26 mouse cellular contexts compared by ENCODE assay signal in genomic region chr5:103197796-103198325, GRCm38 (mm10). TPM values are rescaled to one million over a fixed set of nuclear protein-coding genes. Genes with fewer than 3 reads are reported as not detected.
DNase-seq lines count a peak whose midpoint lies in the region; ATAC-seq and TF ChIP-seq lines count a peak whose summit lies in the region.
"Had no signal": no experiment of that assay in that cellular context is flagged by ENCODE, and none has a peak within 500 bp of the region (broad histone marks: within the 10 kb centered on the region; RNA-seq: fewer than 3 reads in every experiment).

No protein-coding gene starts in this region.

- H3K4me3 ChIP-seq in cerebellum, adult 2 months (replicated peaks; ENCODE audit: insufficient read depth, low read depth, low read length): no peak overlapping the region
- no peak overlapping the region for H3K4me3 ChIP-seq in neural tube, embryonic 15.5 days (replicated peaks)
- no peak overlapping the region for H3K4me3 ChIP-seq in kidney, embryonic 15.5 days (replicated peaks)
- H3K4me3 ChIP-seq: erythroblast, embryonic 14.5 days; heart, adult 2 months; heart, embryonic 12.5 days; hindbrain, embryonic 13.5 days; limb, embryonic 13.5 days; lung, embryonic 15.5 days had no signal

- no peaks in the 10 kb centered on the region for H3K9me3 ChIP-seq in neural tube, embryonic 15.5 days (replicated peaks)
- no peaks in the 10 kb centered on the region for H3K9me3 ChIP-seq in kidney, embryonic 15.5 days (replicated peaks)
- H3K9me3 ChIP-seq: heart, embryonic 12.5 days; hindbrain, embryonic 13.5 days; limb, embryonic 13.5 days; lung, embryonic 15.5 days had no signal

- no peak overlapping the region for H3K9ac ChIP-seq in neural tube, embryonic 15.5 days (replicated peaks)
- no peak overlapping the region for H3K9ac ChIP-seq in kidney, embryonic 15.5 days
- H3K9ac ChIP-seq: heart, embryonic 12.5 days; hindbrain, embryonic 13.5 days; limb, embryonic 13.5 days; lung, embryonic 15.5 days had no signal

- H3K4me1 ChIP-seq in cerebellum, adult 2 months (ENCODE audit: control insufficient read depth, insufficient read depth, low read length): peaks cover 13% of the 10 kb centered on the region; the same call in 1 of the 2 replicates
- H3K4me1 ChIP-seq in neural tube, embryonic 15.5 days: peaks cover 7% of the 10 kb centered on the region; the same call in 1 of the 2 replicates
- H3K4me1 ChIP-seq in kidney, embryonic 15.5 days: no peaks in the 10 kb centered on the region
- H3K4me1 ChIP-seq: limb, embryonic 13.5 days had no signal

- no peak for TF ChIP-seq POLR2A in cerebellum, adult 2 months (IDR thresholded peaks at IDR 0.05; ENCODE audit: borderline replicate concordance, insufficient read depth, low read length)

- H3K4me2 ChIP-seq in neural tube, embryonic 15.5 days: no peak overlapping the region
- H3K4me2 ChIP-seq in kidney, embryonic 15.5 days: no peak overlapping the region
- H3K4me2 ChIP-seq: heart, embryonic 12.5 days; hindbrain, embryonic 13.5 days; limb, embryonic 13.5 days; liver, embryonic 11.5 days; lung, embryonic 15.5 days; midbrain, embryonic 11.5 days had no signal

- H3K27ac ChIP-seq in cerebellum, adult 2 months (ENCODE audit: insufficient read depth, low read length): peak overlapping the region; percentile 56; the same call in 1 of the 2 replicates
- 0 out of 2 replicates have a peak overlapping the region, but pooled peaks have one; percentile 41 for H3K27ac ChIP-seq in neural tube, embryonic 15.5 days (replicated peaks)
- H3K27ac ChIP-seq in kidney, embryonic 15.5 days: no peak overlapping the region
- H3K27ac ChIP-seq: heart, adult 2 months; hindbrain, embryonic 13.5 days; limb, embryonic 13.5 days; lung, embryonic 15.5 days had no signal

- no peak for ATAC-seq in neural tube, embryonic 15.5 days (ENCODE audit: low FRiP score)
- no peak for ATAC-seq in kidney, embryonic 15.5 days (replicated peaks; ENCODE audit: low FRiP score)
- ATAC-seq: intestine, postnatal 0 days had no signal

- no peak for TF ChIP-seq CTCF in cerebellum, adult 2 months (IDR thresholded peaks at IDR 0.05; ENCODE audit: borderline replicate concordance, insufficient read depth, low read depth, low read length)

- no peaks in the 10 kb centered on the region for H3K27me3 ChIP-seq in cerebellum, adult 2 months (ENCODE audit: control insufficient read depth, insufficient read depth, low read length)
- H3K27me3 ChIP-seq in neural tube, embryonic 15.5 days (replicated peaks): no peaks in the 10 kb centered on the region
- H3K27me3 ChIP-seq in kidney, embryonic 15.5 days: no peaks in the 10 kb centered on the region
- H3K27me3 ChIP-seq: heart, embryonic 12.5 days; hindbrain, embryonic 13.5 days; limb, embryonic 13.5 days; lung, embryonic 15.5 days had no signal

- 9% methylated on average over 2 of the region's 2 CpGs for WGBS in cerebellum, adult 2 months
- 49% methylated on average over 2 of the region's 2 CpGs for WGBS in neural tube, embryonic 15.5 days
- WGBS in kidney, embryonic 15.5 days: 81% methylated on average over 2 of the region's 2 CpGs

- DNase-seq in cerebellum, adult 2 months: peak; percentile 42 to 75
- no peak for DNase-seq in cerebellum, adult 11 months
- DNase-seq in neural tube, embryonic 10.5 days (ENCODE audit: extremely low spot score, low spot score): no peak
- DNase-seq in cerebellum, adult 8-10 months: peak; percentile 40
- DNase-seq in gastrocnemius, postnatal 10 days: no peak
- DNase-seq: adrenal gland, postnatal 10 days; B cell, adult 2 months; heart, adult 2 months; heart, postnatal 4 days; kidney, adult 9 months; kidney, postnatal 14 days; layer of hippocampus, adult 9-11 months; retina, postnatal 1 day; right cerebral cortex, postnatal 14 days had no signal

- H3K36me3 ChIP-seq in neural tube, embryonic 15.5 days: no peaks in the 10 kb centered on the region
- H3K36me3 ChIP-seq in kidney, embryonic 15.5 days: no peaks in the 10 kb centered on the region
- H3K36me3 ChIP-seq: heart, embryonic 12.5 days; limb, embryonic 13.5 days; lung, embryonic 15.5 days had no signal

RNA-seq across cellular contexts. Expression of gene Mapk10, which starts 13.3 kb away (rescaled TPM):
- polyA plus RNA-seq in cerebellum, adult 2 months (2012; rRNA removed): 157 and 167 TPM in 2 replicates
- polyA plus RNA-seq in neural tube, embryonic 15.5 days (2015; fragmentation: Nextera tagmentation; extraction: Ambion mirVana): 78.7 and 90.3 TPM in 2 replicates
- polyA plus RNA-seq in kidney, embryonic 15.5 days (2015; fragmentation: Nextera tagmentation; extraction: Ambion mirVana): 0.82 and 1.8 TPM in 2 replicates
- 1 to 10 TPM in 1 of 2 experiments, under 1 TPM in 1; 0.52 to 1.1 TPM for total RNA-seq in gastrocnemius, postnatal 10 days (2021)
- total RNA-seq: megakaryocyte progenitor cell, adult 5-6 weeks had no signal
- polyA plus RNA-seq: erythroblast, embryonic 14.5 days; liver, embryonic 16.5 days had no signal

Comparison
In these comparisons a context has a peak if more than half of its experiments do, and no peak if none do; other contexts are left out.
1. DNase-seq: peak in cerebellum, adult 2 months (2 of 2) and cerebellum, adult 8-10 months (single experiment); none in cerebellum, adult 11 months (single experiment), neural tube, embryonic 10.5 days (single experiment) and gastrocnemius, postnatal 10 days (single experiment).
2. RNA of gene Mapk10, which starts 13.3 kb away (polyA plus RNA-seq): 157 to 167 TPM in cerebellum, adult 2 months and 78.7 to 90.3 TPM in neural tube, embryonic 15.5 days; 0.82 to 1.8 TPM in kidney, embryonic 15.5 days; every median in the first group is over 10 times any median in the second.